Mouse (Mus musculus): ENCODE data around the gene Mfsd6. TPM values are rescaled to one million over a fixed set of nuclear protein-coding genes. Genes with fewer than 3 reads are reported as not detected.

Gene Mfsd6
- polyA plus RNA-seq, 1 experiment from 2014 or later, result 11.7 TPM

GRCm38 (mm10) chr1:52635932-52636331, 91.3 kb downstream of the Mfsd6 start:
- WGBS, result 96% methylated on average over 3 of the region's 3 CpGs

GRCm38 (mm10) chr1:52634251-52634650, 93.0 kb downstream of the Mfsd6 start:
- no peak for ATAC-seq
- H3K4me3 ChIP-seq (ENCODE audit: low read length), result no peak overlapping the region
- no peaks in the 10 kb centered on the region for H3K27me3 ChIP-seq (replicated peaks; ENCODE audit: control insufficient read depth, insufficient read depth, low read length)
- H3K9me3 ChIP-seq (ENCODE audit: control insufficient read depth, low read length), result no peaks in the 10 kb centered on the region
- no peak overlapping the region for H3K27ac ChIP-seq (ENCODE audit: low read depth, low read length)
- no peak overlapping the region for H3K4me2 ChIP-seq (ENCODE audit: low read length)
- H3K36me3 ChIP-seq (ENCODE audit: control insufficient read depth, insufficient read depth, low read length), result no peaks in the 10 kb centered on the region
- WGBS, result 94% methylated on average over 6 of the region's 6 CpGs
- no peak overlapping the region for H3K9ac ChIP-seq (ENCODE audit: low read depth, low read length)
- peaks cover 11% of the 10 kb centered on the region for H3K4me1 ChIP-seq (ENCODE audit: control insufficient read depth, insufficient read depth, low read depth, low read length)

More at GRCm38 (mm10) chr1:52635932-52636331, 91.3 kb downstream of the Mfsd6 start:
- Histone ChIP-seq H3K9me3 (ENCODE audit: control insufficient read depth, low read length) (no peaks in the 10 kb centered on the region), H3K27ac (ENCODE audit: low read depth, low read length) (no peak overlapping the region), H3K9ac (ENCODE audit: low read depth, low read length) (no peak overlapping the region), H3K36me3 (ENCODE audit: control insufficient read depth, insufficient read depth, low read length) (no peaks in the 10 kb centered on the region; the same call in 1 of the 2 replicates), H3K27me3 (replicated peaks; ENCODE audit: control insufficient read depth, insufficient read depth, low read length) (no peaks in the 10 kb centered on the region), H3K4me1 (ENCODE audit: control insufficient read depth, insufficient read depth, low read depth, low read length) (peaks cover 11% of the 10 kb centered on the region), H3K4me3 (ENCODE audit: low read length) (no peak overlapping the region), H3K4me2 (ENCODE audit: low read length) (no peak overlapping the region)
- no peak for ATAC-seq

GRCm38 (mm10) chr1:52631570-52631969, 95.7 kb downstream of the Mfsd6 start:
- 72% methylated on average over 2 of the region's 2 CpGs for WGBS
- Histone ChIP-seq H3K27me3 (replicated peaks; ENCODE audit: control insufficient read depth, insufficient read depth, low read length) (no peaks in the 10 kb centered on the region), H3K9me3 (ENCODE audit: control insufficient read depth, low read length) (no peaks in the 10 kb centered on the region), H3K4me3 (ENCODE audit: low read length) (peak overlapping the region; percentile 96), H3K36me3 (ENCODE audit: control insufficient read depth, insufficient read depth, low read length) (no peaks in the 10 kb centered on the region), H3K4me1 (ENCODE audit: control insufficient read depth, insufficient read depth, low read depth, low read length) (peaks cover 11% of the 10 kb centered on the region), H3K9ac (ENCODE audit: low read depth, low read length) (no peak overlapping the region; the same call in 1 of the 2 replicates), H3K27ac (ENCODE audit: low read depth, low read length) (no peak overlapping the region), H3K4me2 (ENCODE audit: low read length) (peak overlapping the region; percentile 65)
- ATAC-seq, result no peak

GRCm38 (mm10) chr1:52630937-52631299, 96.3 kb downstream of the Mfsd6 start:
- whole genome bisulfite sequencing, result under 1% methylated on average over 6 of the region's 6 CpGs

GRCm38 (mm10) chr1:52630248-52630936, 96.9 kb downstream of the Mfsd6 start, which contains the start of gene Nemp2:
Gene Nemp2, plus strand, starts transcription at chr1:52630703.
- H3K4me2 ChIP-seq (ENCODE audit: low read length), result peak within 1 kb of the TSS; percentile 65
- WGBS, result under 1% methylated on average over 43 of the region's 44 CpGs
- peak within 1 kb of the TSS; percentile 96 for H3K4me3 ChIP-seq (ENCODE audit: low read length)
- peak within 1 kb of the TSS; percentile 96 for H3K9ac ChIP-seq (ENCODE audit: low read depth, low read length)
- no peaks in the 10 kb centered on the region for H3K27me3 ChIP-seq (replicated peaks; ENCODE audit: control insufficient read depth, insufficient read depth, low read length)
- peak; percentile 97 for ATAC-seq
- no peaks in the 10 kb centered on the region for H3K36me3 ChIP-seq (ENCODE audit: control insufficient read depth, insufficient read depth, low read length)
- H3K27ac ChIP-seq (ENCODE audit: low read depth, low read length), result peak within 1 kb of the TSS; percentile 93
- peaks cover 11% of the 10 kb centered on the region for H3K4me1 ChIP-seq (ENCODE audit: control insufficient read depth, insufficient read depth, low read depth, low read length)
- H3K9me3 ChIP-seq (ENCODE audit: control insufficient read depth, low read length), result no peaks in the 10 kb centered on the region

More at GRCm38 (mm10) chr1:52630937-52631299, 96.3 kb downstream of the Mfsd6 start:
- peaks cover 11% of the 10 kb centered on the region for H3K4me1 ChIP-seq (ENCODE audit: control insufficient read depth, insufficient read depth, low read depth, low read length)
- peak overlapping the region; percentile 96 for H3K4me3 ChIP-seq (ENCODE audit: low read length)
- peak overlapping the region; percentile 93 for H3K27ac ChIP-seq (ENCODE audit: low read depth, low read length)
- peak overlapping the region; percentile 96 for H3K9ac ChIP-seq (ENCODE audit: low read depth, low read length)
- H3K36me3 ChIP-seq (ENCODE audit: control insufficient read depth, insufficient read depth, low read length), result no peaks in the 10 kb centered on the region
- peak; percentile 87 for ATAC-seq
- peak overlapping the region; percentile 65 for H3K4me2 ChIP-seq (ENCODE audit: low read length)
- H3K9me3 ChIP-seq (ENCODE audit: control insufficient read depth, low read length), result no peaks in the 10 kb centered on the region
- H3K27me3 ChIP-seq (replicated peaks; ENCODE audit: control insufficient read depth, insufficient read depth, low read length), result no peaks in the 10 kb centered on the region

GRCm38 (mm10) chr1:52620442-52620841, 106.8 kb downstream of the Mfsd6 start:
- Histone ChIP-seq H3K4me3 (ENCODE audit: low read length) (no peak overlapping the region), H3K36me3 (ENCODE audit: control insufficient read depth, insufficient read depth, low read length) (no peaks in the 10 kb centered on the region), H3K4me2 (ENCODE audit: low read length) (no peak overlapping the region), H3K9ac (ENCODE audit: low read depth, low read length) (no peak overlapping the region), H3K4me1 (ENCODE audit: control insufficient read depth, insufficient read depth, low read depth, low read length) (no peaks in the 10 kb centered on the region), H3K27me3 (replicated peaks; ENCODE audit: control insufficient read depth, insufficient read depth, low read length) (no peaks in the 10 kb centered on the region), H3K27ac (ENCODE audit: low read depth, low read length) (no peak overlapping the region), H3K9me3 (ENCODE audit: control insufficient read depth, low read length) (no peaks in the 10 kb centered on the region)
- no peak for ATAC-seq

GRCm38 (mm10) chr1:52618217-52618616, 109.0 kb downstream of the Mfsd6 start:
- H3K27ac ChIP-seq (ENCODE audit: low read depth, low read length), result no peak overlapping the region
- ATAC-seq, result no peak
- H3K36me3 ChIP-seq (ENCODE audit: control insufficient read depth, insufficient read depth, low read length), result no peaks in the 10 kb centered on the region
- no peak overlapping the region for H3K9ac ChIP-seq (ENCODE audit: low read depth, low read length)
- H3K27me3 ChIP-seq (replicated peaks; ENCODE audit: control insufficient read depth, insufficient read depth, low read length), result no peaks in the 10 kb centered on the region
- 86% methylated on average over 1 of the region's 1 CpGs for WGBS
- H3K9me3 ChIP-seq (ENCODE audit: control insufficient read depth, low read length), result no peaks in the 10 kb centered on the region
- H3K4me2 ChIP-seq (ENCODE audit: low read length), result no peak overlapping the region
- H3K4me3 ChIP-seq (ENCODE audit: low read length), result no peak overlapping the region
- no peaks in the 10 kb centered on the region for H3K4me1 ChIP-seq (ENCODE audit: control insufficient read depth, insufficient read depth, low read depth, low read length)

- Histone ChIP-seq H3K9ac (ENCODE audit: low read depth, low read length) (no peak overlapping the region), H3K36me3 (ENCODE audit: control insufficient read depth, insufficient read depth, low read length) (no peaks in the 10 kb centered on the region), H3K27me3 (replicated peaks; ENCODE audit: control insufficient read depth, insufficient read depth, low read length) (no peaks in the 10 kb centered on the region), H3K4me3 (ENCODE audit: low read length) (no peak overlapping the region), H3K4me2 (ENCODE audit: low read length) (no peak overlapping the region), H3K9me3 (ENCODE audit: control insufficient read depth, low read length) (peaks cover 3% of the 10 kb centered on the region; the same call in 1 of the 2 replicates), H3K4me1 (ENCODE audit: control insufficient read depth, insufficient read depth, low read depth, low read length) (no peaks in the 10 kb centered on the region), H3K27ac (ENCODE audit: low read depth, low read length) (no peak overlapping the region)
- ATAC-seq, result no peak
- 89% methylated on average over 4 of the region's 4 CpGs for WGBS
These were observed 118.8 kb downstream of the Mfsd6 start for GRCm38 (mm10) chr1:52608486-52608885.

GRCm38 (mm10) chr1:52607700-52608099, 119.6 kb downstream of the Mfsd6 start:
- no peak overlapping the region for H3K9ac ChIP-seq (ENCODE audit: low read depth, low read length)
- peaks cover 3% of the 10 kb centered on the region; the same call in 1 of the 2 replicates for H3K9me3 ChIP-seq (ENCODE audit: control insufficient read depth, low read length)
- no peaks in the 10 kb centered on the region for H3K27me3 ChIP-seq (replicated peaks; ENCODE audit: control insufficient read depth, insufficient read depth, low read length)
- no peak for ATAC-seq
- H3K27ac ChIP-seq (ENCODE audit: low read depth, low read length), result no peak overlapping the region
- H3K36me3 ChIP-seq (ENCODE audit: control insufficient read depth, insufficient read depth, low read length), result no peaks in the 10 kb centered on the region
- H3K4me3 ChIP-seq (ENCODE audit: low read length), result no peak overlapping the region
- WGBS, result 97% methylated on average over 1 of the region's 1 CpGs
- no peak overlapping the region for H3K4me2 ChIP-seq (ENCODE audit: low read length)
- H3K4me1 ChIP-seq (ENCODE audit: control insufficient read depth, insufficient read depth, low read depth, low read length), result no peaks in the 10 kb centered on the region
